Mouse (Mus musculus) spleen, adult 12 weeks (tissue): Measurements from ENCODE around the gene Olfr710.
"Not testable (repeated sequence)": the region's sequence is repeated elsewhere in the genome, so short reads cannot be mapped to it uniquely, and the experiment has no call there.

Experiments used
- DNase-seq: peaks from one replicate; pipeline ENCODE4 v3.0.0; 2022; ENCODE audit warnings: low spot score

The Olfr710 gene

GRCm38 (mm10) chr7:106948212-106948611 is at the start of gene Olfr710:
Olfr710 (minus strand) TSS chr7:106948312.
- no peak for DNase-seq

GRCm38 (mm10) chr7:106985236-106985635 is 37.1 kb upstream of the Olfr710 start:
- DNase-seq = no peak

GRCm38 (mm10) chr7:106975353-106975752 is 27.2 kb upstream of the Olfr710 start, which contains the start of gene Olfr711:
Olfr711 (minus strand) TSS chr7:106975453.
- DNase-seq = no peak

GRCm38 (mm10) chr7:106967503-106967902 is 19.4 kb upstream of the Olfr710 start:
- DNase-seq = not testable (repeated sequence)

- no peak for DNase-seq
Observed at GRCm38 (mm10) chr7:106963837-106964236, 15.7 kb upstream of the Olfr710 start, which contains the start of gene Olfr6. Olfr6 (minus strand) TSS chr7:106963937.

GRCm38 (mm10) chr7:106932119-106932518 is 16.0 kb downstream of the Olfr710 start, which contains the start of gene Olfr709-ps1:
Olfr709-ps1 (minus strand) TSS chr7:106932219.
- no peak for DNase-seq

GRCm38 (mm10) chr7:106920961-106921360 is 27.2 kb downstream of the Olfr710 start:
- DNase-seq = not testable (repeated sequence)

- no peak for DNase-seq
Observed at GRCm38 (mm10) chr7:106907676-106908075, 40.4 kb downstream of the Olfr710 start, which contains the start of gene Olfr1532-ps1. Olfr1532-ps1 (plus strand) TSS chr7:106908001.

GRCm38 (mm10) chr7:106901141-106901540 is 47.0 kb downstream of the Olfr710 start, which contains the start of gene Olfr707:
Olfr707 (minus strand) TSS chr7:106901241.
- not testable (repeated sequence) for DNase-seq
